Mouse (Mus musculus) B cell, adult 2 months (primary cell): Measurements from ENCODE around the gene Zic4.

Experiments used
- DNase-seq, 2 experiments: peaks; one replicate each; pipeline ENCODE4 v3.0.0; 2022

The Zic4 gene

GRCm38 (mm10) chr9:91404905-91405752 is 42.9 kb downstream of the Zic4 start:
- no peak for DNase-seq

DNA sequence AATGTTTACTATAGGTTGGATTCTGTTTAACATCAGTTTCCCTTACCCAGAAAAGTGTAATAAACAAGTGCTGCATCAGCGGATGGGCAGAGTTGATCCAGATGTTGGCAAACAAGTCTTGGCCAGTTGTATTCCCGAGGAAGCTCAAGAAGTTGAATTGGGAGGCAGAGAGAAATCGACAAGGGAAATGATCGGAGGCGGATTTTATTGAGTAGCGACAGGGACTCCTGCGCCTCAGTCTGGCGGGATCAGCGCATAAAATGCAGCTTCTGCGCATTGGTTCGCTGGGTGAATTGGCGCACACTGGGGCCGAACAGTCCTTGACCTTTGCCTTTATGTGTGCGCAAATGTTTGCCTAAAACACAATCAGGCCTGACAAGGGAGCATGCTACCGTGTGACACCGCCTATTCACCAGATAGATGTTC is 43.6 kb downstream of the Zic4 start:
- DNase-seq: no peak

- no peak for DNase-seq
Measured at GRCm38 (mm10) chr9:91406258-91406763, 44.1 kb downstream of the Zic4 start.

DNA sequence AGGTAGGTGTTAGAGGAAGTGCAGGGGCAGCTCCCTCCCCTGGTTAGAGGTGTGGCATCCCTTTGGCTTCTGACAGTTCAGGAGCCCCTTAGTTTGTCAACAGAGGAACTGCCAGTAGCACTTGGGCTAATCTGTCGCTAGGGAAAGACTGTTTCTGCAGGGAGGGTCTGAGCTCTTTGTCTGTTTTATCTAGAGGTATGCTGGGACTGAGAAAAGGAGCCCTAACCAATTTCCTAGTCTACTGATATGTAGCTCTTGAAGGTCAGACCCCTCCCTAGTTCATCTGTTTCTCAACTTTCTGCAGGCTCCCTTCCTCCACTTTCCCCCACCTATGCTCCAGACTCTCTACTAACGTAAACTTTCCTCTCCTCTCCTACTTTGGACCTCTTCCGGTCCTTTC is 47.6 kb downstream of the Zic4 start:
- no peak for DNase-seq

- no peak for DNase-seq
Measured at GRCm38 (mm10) chr9:91414007-91414661, 51.9 kb downstream of the Zic4 start.

DNA sequence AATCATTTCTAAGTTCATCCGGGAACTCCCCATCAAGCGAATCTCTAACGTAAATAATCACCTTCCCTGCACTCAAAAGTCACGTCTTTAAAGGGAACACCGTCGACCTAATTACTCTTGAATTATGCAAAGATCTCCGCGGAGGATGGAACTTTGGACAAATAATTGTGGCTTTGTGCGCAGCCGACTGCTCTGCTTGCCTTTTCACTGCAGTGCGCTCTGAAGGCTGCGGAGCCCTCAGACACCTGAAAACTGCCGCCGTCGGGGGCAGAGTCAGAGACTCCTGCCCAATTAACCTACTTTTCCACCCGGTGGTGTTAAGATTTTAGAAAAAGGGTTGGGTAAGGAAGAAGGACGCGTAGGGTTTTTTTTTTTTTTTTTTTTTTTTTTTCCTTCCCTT is 58.2 kb downstream of the Zic4 start:
- DNase-seq: no peak
